8 mouse cellular contexts compared by ENCODE assay signal in the genomic region with DNA sequence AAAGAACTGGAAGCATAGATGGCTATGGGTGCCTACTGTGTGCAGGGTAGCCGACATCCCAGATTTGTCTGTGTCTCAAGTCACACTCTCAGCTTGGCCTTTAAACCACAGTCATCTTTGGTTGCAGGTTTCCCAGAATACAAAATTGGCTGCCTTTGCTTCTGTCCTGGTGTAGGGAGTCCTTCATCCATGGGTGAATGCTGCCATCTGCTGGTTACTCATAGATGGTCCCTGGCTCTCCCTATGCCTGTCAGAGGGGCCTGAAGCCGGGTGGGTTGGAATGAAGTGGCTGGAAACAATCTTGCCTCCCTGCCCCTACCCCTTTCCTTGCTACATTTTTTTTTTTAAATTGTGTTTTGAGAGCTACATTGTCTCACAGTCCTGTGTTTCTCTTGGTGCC. TPM values are rescaled to one million over a fixed set of nuclear protein-coding genes. Genes with fewer than 3 reads are reported as not detected.
DNase-seq lines count a peak whose midpoint lies in the region; ATAC-seq and TF ChIP-seq lines count a peak whose summit lies in the region.

No protein-coding gene starts in this region.

- TF ChIP-seq CTCF in lung, embryonic 14.5 days (IDR thresholded peaks at IDR 0.05; ENCODE audit: low read depth), result peak; percentile 86

- peak; percentile 90 for ATAC-seq in forebrain, embryonic 12.5 days (ENCODE audit: low FRiP score)
- ATAC-seq in lung, embryonic 14.5 days (ENCODE audit: insufficient read depth), result peak; percentile 89

- DNase-seq in ES-CJ7 (ENCODE audit: low read depth, low spot score), result peak; percentile 75
- peak; percentile 14 for DNase-seq in c-Kit-positive CD71-positive TER-119-negative erythroid progenitor cells, embryonic 14.5 days (ENCODE audit: low read depth)
- DNase-seq in heart, postnatal 4 days, result peak; percentile 86
- peak; percentile 70 to 92 for DNase-seq in layer of hippocampus, adult 18-20 months (ENCODE audit: low spot score in 2 of 2)
- DNase-seq in lung, embryonic 14.5 days, result peak; percentile 91
- peak; percentile 60 for DNase-seq in ovary, postnatal 36 days (ENCODE audit: low spot score)
- peak; percentile 67 for DNase-seq in thymus, postnatal 14 days

- no peak overlapping the region for H3K4me2 ChIP-seq in forebrain, embryonic 12.5 days
- no peak overlapping the region for H3K4me2 ChIP-seq in lung, embryonic 14.5 days

- no peak overlapping the region for H3K4me3 ChIP-seq in forebrain, embryonic 12.5 days (replicated peaks)
- no peak overlapping the region for H3K4me3 ChIP-seq in lung, embryonic 14.5 days (ENCODE audit: low read depth, low read length)

- no peaks in the 10 kb centered on the region for H3K9me3 ChIP-seq in forebrain, embryonic 12.5 days
- H3K9me3 ChIP-seq in lung, embryonic 14.5 days (ENCODE audit: low read depth, low read length), result no peaks in the 10 kb centered on the region

- no peak overlapping the region for H3K9ac ChIP-seq in forebrain, embryonic 12.5 days
- no peak overlapping the region for H3K9ac ChIP-seq in lung, embryonic 14.5 days

- WGBS in forebrain, embryonic 12.5 days, result 36% methylated on average over 2 of the region's 2 CpGs
- WGBS in lung, embryonic 14.5 days, result 27% methylated on average over 2 of the region's 2 CpGs

- no peaks in the 10 kb centered on the region for H3K4me1 ChIP-seq in forebrain, embryonic 12.5 days
- H3K4me1 ChIP-seq in lung, embryonic 14.5 days (ENCODE audit: insufficient read depth), result no peaks in the 10 kb centered on the region

- H3K27ac ChIP-seq in forebrain, embryonic 12.5 days, result no peak overlapping the region
- no peak overlapping the region for H3K27ac ChIP-seq in lung, embryonic 14.5 days (ENCODE audit: low read depth)

- H3K36me3 ChIP-seq in forebrain, embryonic 12.5 days (replicated peaks), result no peaks in the 10 kb centered on the region
- H3K36me3 ChIP-seq in lung, embryonic 14.5 days (ENCODE audit: insufficient read depth), result no peaks in the 10 kb centered on the region

- H3K27me3 ChIP-seq in forebrain, embryonic 12.5 days, result no peaks in the 10 kb centered on the region
- H3K27me3 ChIP-seq in lung, embryonic 14.5 days (ENCODE audit: insufficient read depth, low read length), result no peaks in the 10 kb centered on the region

RNA-seq across cellular contexts. Expression of a gene that starts 20.0 kb away (rescaled TPM):
- not detected in 2 replicates for polyA plus RNA-seq in forebrain, embryonic 12.5 days (2016; fragmentation: Nextera tagmentation; extraction: Ambion mirVana)
- total RNA-seq in heart, postnatal 4 days (2021), result not detected
- total RNA-seq in layer of hippocampus, adult 18-20 months (2021), result under 1 TPM; 0.18 to 0.50 TPM
- polyA plus RNA-seq in lung, embryonic 14.5 days (2014; fragmentation: Nextera tagmentation; extraction: Ambion mirVana), result 0.12 TPM in 1 of 2 replicates, not detected in the other

Comparison
In these comparisons a context has a peak if more than half of its experiments do, and no peak if none do; other contexts are left out.
1. DNase-seq: peak in every context shown above with its lines; median percentile 91 in lung, embryonic 14.5 days; 86 in heart, postnatal 4 days; 81 in layer of hippocampus, adult 18-20 months; 75 in ES-CJ7; 67 in thymus, postnatal 14 days; 60 in ovary, postnatal 36 days; 14 in c-Kit-positive CD71-positive TER-119-negative erythroid progenitor cells, embryonic 14.5 days.